Mouse (Mus musculus) splenic B cell, adult 2 months (primary cell): ENCODE measurements around the gene Tcirg1.

Source experiments
- DNase-seq: peaks from one replicate; pipeline ENCODE4 v3.0.0-alpha.2; 2011; ENCODE audit warnings: low read depth, low spot score
- H3K27me3 ChIP-seq: 2 replicates; pipeline ENCODE4 v1.6.1; 2012; ENCODE audit warnings: mild to moderate bottlenecking, low read length, moderate library complexity, mixed read lengths; ENCODE audit not compliant: control insufficient read depth, poor library complexity, insufficient read depth, severe bottlenecking
- H3K36me3 ChIP-seq: 2 replicates; pipeline ENCODE4 v1.6.1; 2012; ENCODE audit warnings: mild to moderate bottlenecking, low read length, moderate library complexity, mixed read lengths; ENCODE audit not compliant: control insufficient read depth, poor library complexity, insufficient read depth, severe bottlenecking

Tcirg1 gene

GRCm38 (mm10) chr19:3906795-3907786, at the start of gene Tcirg1:
TSS of gene Tcirg1 (minus strand) at chr19:3907133.
- DNase-seq = peak; percentile 68
- no peaks in the 10 kb centered on the region for H3K27me3 ChIP-seq
- peaks cover 18% of the 10 kb centered on the region for H3K36me3 ChIP-seq

GRCm38 (mm10) chr19:3955804-3956203, 48.9 kb upstream of the Tcirg1 start:
- Histone ChIP-seq H3K27me3 (no peaks in the 10 kb centered on the region), H3K36me3 (peaks cover 2% of the 10 kb centered on the region; the same call in 1 of the 2 replicates)
- no peak for DNase-seq

- Histone ChIP-seq H3K27me3 (no peaks in the 10 kb centered on the region), H3K36me3 (peaks cover 2% of the 10 kb centered on the region; the same call in 1 of the 2 replicates)
- no peak for DNase-seq
These were observed 48.1 kb upstream of the Tcirg1 start for GRCm38 (mm10) chr19:3955033-3955432.

GRCm38 (mm10) chr19:3952099-3952498, 45.2 kb upstream of the Tcirg1 start:
- no peak for DNase-seq
- no peaks in the 10 kb centered on the region for H3K27me3 ChIP-seq
- peaks cover 26% of the 10 kb centered on the region for H3K36me3 ChIP-seq

- peak; percentile 31 for DNase-seq
- H3K27me3 ChIP-seq = no peaks in the 10 kb centered on the region
- peaks cover 33% of the 10 kb centered on the region for H3K36me3 ChIP-seq
These were observed 44.5 kb upstream of the Tcirg1 start for GRCm38 (mm10) chr19:3951461-3951860.

GRCm38 (mm10) chr19:3950331-3950730, 43.4 kb upstream of the Tcirg1 start:
- Histone ChIP-seq H3K36me3 (peaks cover 33% of the 10 kb centered on the region), H3K27me3 (no peaks in the 10 kb centered on the region)
- no peak for DNase-seq

- DNase-seq = no peak
- Histone ChIP-seq H3K36me3 (peaks cover 36% of the 10 kb centered on the region), H3K27me3 (no peaks in the 10 kb centered on the region)
These were observed 41.6 kb upstream of the Tcirg1 start for GRCm38 (mm10) chr19:3948546-3948945.

GRCm38 (mm10) chr19:3947813-3948212, 40.9 kb upstream of the Tcirg1 start:
- DNase-seq = no peak
- Histone ChIP-seq H3K27me3 (no peaks in the 10 kb centered on the region; the same call in 1 of the 2 replicates), H3K36me3 (peaks cover 36% of the 10 kb centered on the region)

GRCm38 (mm10) chr19:3946715-3947114, 39.8 kb upstream of the Tcirg1 start:
- H3K36me3 ChIP-seq = peaks cover 41% of the 10 kb centered on the region
- H3K27me3 ChIP-seq = no peaks in the 10 kb centered on the region; the same call in 1 of the 2 replicates
- DNase-seq = peak; percentile 81

GRCm38 (mm10) chr19:3945872-3946564, 39.1 kb upstream of the Tcirg1 start:
- Histone ChIP-seq H3K27me3 (no peaks in the 10 kb centered on the region; the same call in 1 of the 2 replicates), H3K36me3 (peaks cover 41% of the 10 kb centered on the region)
- DNase-seq = peak; percentile 59

- DNase-seq = peak; percentile 94
- Histone ChIP-seq H3K27me3 (no peaks in the 10 kb centered on the region; the same call in 1 of the 2 replicates), H3K36me3 (peaks cover 28% of the 10 kb centered on the region)
These were observed 36.2 kb upstream of the Tcirg1 start for GRCm38 (mm10) chr19:3942986-3943735.

GRCm38 (mm10) chr19:3942315-3942714, 35.4 kb upstream of the Tcirg1 start:
- DNase-seq = peak; percentile 59
- Histone ChIP-seq H3K36me3 (peaks cover 19% of the 10 kb centered on the region), H3K27me3 (no peaks in the 10 kb centered on the region; the same call in 1 of the 2 replicates)

GRCm38 (mm10) chr19:3935896-3936850, 29.2 kb upstream of the Tcirg1 start:
- Histone ChIP-seq H3K27me3 (no peaks in the 10 kb centered on the region), H3K36me3 (no peaks in the 10 kb centered on the region; the same call in 1 of the 2 replicates)
- peak; percentile 83 for DNase-seq
